Mouse (Mus musculus): Measurements from ENCODE around the gene Ddx47.

DNA sequence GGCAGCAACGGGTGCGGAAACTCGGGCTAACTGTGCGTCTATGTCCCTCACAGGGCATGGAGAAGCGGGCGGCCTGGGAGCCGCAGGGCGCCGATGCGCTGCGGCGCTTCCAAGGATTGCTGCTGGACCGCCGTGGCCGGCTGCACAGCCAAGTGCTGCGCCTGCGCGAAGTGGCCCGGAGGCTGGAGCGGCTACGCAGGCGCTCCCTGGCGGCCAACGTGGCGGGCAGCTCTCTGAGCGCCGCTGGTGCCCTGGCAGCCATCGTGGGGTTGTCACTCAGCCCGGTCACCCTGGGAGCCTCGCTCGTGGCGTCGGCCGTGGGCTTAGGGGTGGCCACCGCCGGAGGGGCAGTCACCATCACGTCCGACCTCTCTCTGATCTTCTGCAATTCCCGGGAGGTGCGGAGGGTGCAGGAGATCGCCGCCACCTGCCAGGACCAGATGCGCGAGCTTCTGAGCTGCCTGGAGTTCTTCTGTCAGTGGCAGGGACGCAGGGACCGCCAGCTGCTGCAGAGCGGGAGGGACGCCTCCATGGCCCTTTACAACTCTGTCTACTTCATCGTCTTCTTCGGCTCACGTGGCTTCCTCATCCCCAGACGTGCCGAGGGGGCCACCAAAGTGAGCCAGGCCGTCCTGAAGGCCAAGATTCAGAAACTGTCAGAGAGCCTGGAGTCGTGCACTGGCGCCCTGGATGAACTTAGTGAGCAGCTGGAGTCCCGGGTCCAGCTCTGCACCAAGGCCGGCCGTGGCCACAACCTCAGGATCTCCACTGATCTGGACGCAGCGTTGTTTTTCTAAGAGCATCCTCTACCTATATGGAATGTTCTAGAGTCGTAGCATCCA, 27.7 kb upstream of the Ddx47 start:
- no peak for TF ChIP-seq CTCF (IDR thresholded peaks at IDR 0.05; ENCODE audit: low read depth, low read length)
- TF ChIP-seq GATA1 (IDR thresholded peaks at IDR 0.05; ENCODE audit: borderline replicate concordance, low read length), result no peak
- no peak for TF ChIP-seq POLR2AphosphoS5 (IDR thresholded peaks at IDR 0.05; ENCODE audit: insufficient replicate concordance, low read depth, low read length)

Measured in G1E (cell line).